Mouse (Mus musculus) E14TG2a.4 (cell line): ENCODE measurements around the gene Nppa.

ENCODE experiments used
- H3K27me3 ChIP-seq: 2 replicates; pipeline ENCODE4 v1.6.1; 2014; ENCODE audit warnings: low read length, control low read depth; ENCODE audit not compliant: insufficient read depth
- H3K36me3 ChIP-seq: 2 replicates; pipeline ENCODE4 v1.6.1; 2014; ENCODE audit warnings: low read length, control low read depth; ENCODE audit not compliant: insufficient read depth
- H3K4me1 ChIP-seq: replicated peaks from 2 replicates; pipeline ENCODE4 v1.6.1; 2014; ENCODE audit warnings: low read depth, low read length, control low read depth
- H3K4me3 ChIP-seq: replicated peaks from 2 replicates; pipeline ENCODE4 v1.5.1; 2014; ENCODE audit warnings: mild to moderate bottlenecking, low read length
- H3K9me3 ChIP-seq: 2 replicates; pipeline ENCODE4 v1.6.1; 2014; ENCODE audit warnings: low read length, control low read depth
- CTCF ChIP-seq: conservative IDR thresholded peaks from 2 replicates; pipeline ENCODE4 v1.5.1; 2014; ENCODE audit warnings: low read length
- NANOG ChIP-seq: IDR thresholded peaks from 2 replicates; pipeline ENCODE4 v1.6.1; 2014; ENCODE audit warnings: borderline replicate concordance, low read length, mixed read lengths
- POU5F1 ChIP-seq: IDR thresholded peaks from 2 replicates; pipeline ENCODE4 v1.6.1; 2014; ENCODE audit warnings: low read length, borderline replicate concordance

Gene Nppa

DNA sequence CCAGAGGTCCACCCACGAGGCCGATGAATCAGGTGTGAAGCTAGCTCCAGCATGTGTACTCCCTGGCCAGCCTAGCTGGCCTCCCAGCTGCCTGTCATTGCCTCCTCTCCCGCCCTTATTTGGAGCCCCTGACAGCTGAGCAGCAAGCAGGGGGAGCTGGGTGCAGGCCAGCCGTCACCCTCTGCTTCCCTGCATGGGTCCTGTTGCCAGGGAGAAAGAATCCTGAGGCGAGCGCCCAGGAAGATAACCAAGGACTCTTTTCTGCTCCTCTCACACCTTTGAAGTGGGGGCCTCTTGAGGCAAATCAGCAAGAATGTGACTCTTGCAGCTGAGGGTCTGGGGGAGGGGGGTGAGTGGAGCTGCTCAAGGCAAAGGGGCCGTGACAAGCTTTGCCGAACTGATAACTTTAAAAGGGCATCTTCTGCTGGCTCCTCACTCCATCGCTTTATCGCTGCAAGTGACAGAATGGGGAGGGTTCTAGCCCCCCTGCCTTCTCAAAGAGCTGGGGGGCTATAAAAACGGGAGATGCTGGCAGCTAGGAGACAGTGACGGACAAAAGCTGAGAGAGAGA is at the start of gene Nppa:
Nppa (plus strand) TSS at position 521 of the 571 bp plus-strand sequence.
- no peak for TF ChIP-seq CTCF
- no peak for TF ChIP-seq POU5F1
- TF ChIP-seq NANOG = no peak
- H3K36me3 ChIP-seq = peaks cover 41% of the 10 kb centered on the region
- no peaks in the 10 kb centered on the region for H3K9me3 ChIP-seq
- no peak within 1 kb of the TSS for H3K4me3 ChIP-seq
- H3K4me1 ChIP-seq = peaks cover 35% of the 10 kb centered on the region
- no peaks in the 10 kb centered on the region for H3K27me3 ChIP-seq

DNA sequence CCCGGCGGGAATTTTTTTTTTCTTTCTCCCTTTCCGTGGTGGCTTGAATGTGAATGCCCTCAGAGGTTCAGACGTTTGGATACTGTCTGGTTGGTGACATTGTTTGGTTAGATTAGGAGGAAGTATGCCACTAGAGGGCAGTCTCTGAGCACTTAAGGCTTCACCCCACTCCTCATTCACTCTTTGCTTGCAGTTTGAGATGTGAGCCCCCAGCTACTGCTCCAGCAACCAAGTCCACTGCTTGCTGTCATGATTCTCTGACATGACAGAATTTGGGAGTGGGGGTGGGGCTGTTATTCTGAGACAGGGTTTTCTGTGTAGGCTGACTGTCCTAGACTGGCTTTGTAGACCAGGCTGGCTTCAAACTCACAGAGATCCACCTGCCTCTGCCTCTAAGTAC is 46.9 kb upstream of the Nppa start:
- Histone ChIP-seq H3K4me3 (no peak overlapping the region), H3K27me3 (peaks cover 16% of the 10 kb centered on the region), H3K9me3 (no peaks in the 10 kb centered on the region), H3K4me1 (0 out of 2 replicates have a peak, but pooled peaks cover 5% of the 10 kb centered on the region), H3K36me3 (peaks cover 1% of the 10 kb centered on the region; the same call in 1 of the 2 replicates)
- TF ChIP-seq NANOG = no peak
- no peak for TF ChIP-seq POU5F1
- TF ChIP-seq CTCF = peak; percentile 52

DNA sequence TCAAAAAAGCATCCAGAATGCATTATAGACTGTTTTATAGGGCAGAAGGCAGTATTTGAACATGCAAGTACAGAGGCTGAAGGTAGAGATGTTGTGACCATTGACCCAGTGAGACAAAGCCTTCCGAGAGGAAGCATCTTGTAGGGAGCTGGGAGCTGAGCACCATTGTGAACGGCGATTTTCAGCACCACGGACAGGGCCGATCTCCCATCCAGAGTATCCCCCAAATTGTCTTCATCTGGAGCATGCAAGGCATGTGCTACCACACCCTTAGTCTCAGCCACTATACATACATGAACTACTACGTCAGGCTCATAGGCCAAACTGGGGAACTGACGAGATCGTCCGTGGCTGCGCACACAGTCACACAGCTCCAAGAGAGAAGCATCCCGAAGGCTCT is 43.4 kb upstream of the Nppa start:
- H3K9me3 ChIP-seq = no peaks in the 10 kb centered on the region
- H3K4me1 ChIP-seq = peaks cover 10% of the 10 kb centered on the region; the same call in 1 of the 2 replicates
- no peak overlapping the region for H3K4me3 ChIP-seq
- TF ChIP-seq POU5F1 = no peak
- TF ChIP-seq CTCF = no peak
- TF ChIP-seq NANOG = no peak
- H3K36me3 ChIP-seq = no peaks in the 10 kb centered on the region
- peaks cover 16% of the 10 kb centered on the region for H3K27me3 ChIP-seq

DNA sequence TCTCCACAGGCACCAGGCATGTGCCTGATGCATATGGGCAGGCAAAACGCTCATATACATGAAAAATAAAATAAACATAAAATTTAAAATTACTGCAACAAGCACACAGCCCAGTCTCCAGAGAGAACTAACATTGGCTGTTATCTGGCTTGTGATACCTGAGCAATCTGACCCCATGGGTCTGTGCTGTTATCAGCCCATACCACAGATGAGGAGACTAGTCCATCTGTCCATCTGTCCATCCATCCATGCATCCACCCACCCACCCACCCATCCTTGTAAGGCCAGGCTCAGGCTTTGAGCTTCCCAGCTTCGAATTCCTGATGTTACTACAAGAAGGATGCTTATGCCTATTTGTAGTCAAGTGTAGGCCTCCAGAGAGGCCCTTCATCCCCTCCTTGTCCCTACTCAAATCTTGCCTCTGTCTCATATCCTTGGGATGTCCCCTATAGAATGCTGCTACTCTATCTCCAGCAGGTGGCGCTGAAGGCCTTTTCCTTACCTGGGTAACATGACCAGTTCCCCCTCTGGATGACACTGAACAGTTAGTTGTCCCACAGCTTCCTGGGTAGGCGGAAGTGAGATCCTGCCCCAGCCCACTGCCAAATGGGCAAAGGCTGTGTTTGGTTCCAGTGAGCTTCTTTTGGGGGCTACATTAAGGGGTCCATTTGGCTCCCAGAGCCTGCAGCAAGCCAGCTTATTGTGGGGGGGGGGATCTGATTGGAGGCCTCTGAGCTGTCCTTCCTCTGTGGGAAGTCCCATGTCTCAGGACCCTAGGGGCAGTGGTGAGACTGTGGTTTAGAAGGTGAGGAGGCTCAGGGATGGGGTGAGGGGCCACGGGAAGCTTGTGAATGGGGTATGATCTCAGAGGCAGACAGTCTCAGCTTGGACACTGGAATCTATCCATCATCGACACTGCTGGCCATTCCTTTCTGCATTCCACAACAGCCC is 40.4 kb upstream of the Nppa start:
- no peak overlapping the region for H3K4me3 ChIP-seq
- no peaks in the 10 kb centered on the region for H3K9me3 ChIP-seq
- peaks cover 16% of the 10 kb centered on the region for H3K27me3 ChIP-seq
- H3K4me1 ChIP-seq = peaks cover 18% of the 10 kb centered on the region
- no peaks in the 10 kb centered on the region for H3K36me3 ChIP-seq
- TF ChIP-seq NANOG = no peak
- peak; percentile 65 for TF ChIP-seq CTCF

DNA sequence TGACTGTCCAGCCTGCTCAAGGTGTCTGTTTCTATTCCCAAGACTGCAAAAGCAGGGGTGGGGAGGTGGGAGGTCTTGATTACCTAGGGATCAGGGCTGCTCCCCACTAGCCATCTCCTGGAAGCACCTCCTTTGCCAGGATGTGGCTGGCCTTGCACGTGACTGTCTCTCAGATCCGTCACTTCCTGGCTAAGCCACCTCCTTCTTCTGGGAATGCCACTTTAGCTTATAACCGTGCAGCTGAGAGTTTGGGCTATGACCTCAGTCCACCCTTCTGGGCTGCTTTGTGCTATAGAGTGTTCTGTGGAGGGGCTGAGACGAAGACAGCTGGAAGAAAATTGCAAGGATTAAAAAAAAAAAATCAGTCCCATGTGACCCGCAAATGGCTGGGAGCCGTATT is 37.7 kb upstream of the Nppa start:
- no peaks in the 10 kb centered on the region for H3K9me3 ChIP-seq
- no peak for TF ChIP-seq POU5F1
- no peak for TF ChIP-seq NANOG
- TF ChIP-seq CTCF = no peak
- peaks cover 22% of the 10 kb centered on the region for H3K4me1 ChIP-seq
- 0 out of 2 replicates have a peak overlapping the region, but pooled peaks have one; percentile 2 for H3K4me3 ChIP-seq
- H3K36me3 ChIP-seq = no peaks in the 10 kb centered on the region
- H3K27me3 ChIP-seq = peaks cover 1% of the 10 kb centered on the region

DNA sequence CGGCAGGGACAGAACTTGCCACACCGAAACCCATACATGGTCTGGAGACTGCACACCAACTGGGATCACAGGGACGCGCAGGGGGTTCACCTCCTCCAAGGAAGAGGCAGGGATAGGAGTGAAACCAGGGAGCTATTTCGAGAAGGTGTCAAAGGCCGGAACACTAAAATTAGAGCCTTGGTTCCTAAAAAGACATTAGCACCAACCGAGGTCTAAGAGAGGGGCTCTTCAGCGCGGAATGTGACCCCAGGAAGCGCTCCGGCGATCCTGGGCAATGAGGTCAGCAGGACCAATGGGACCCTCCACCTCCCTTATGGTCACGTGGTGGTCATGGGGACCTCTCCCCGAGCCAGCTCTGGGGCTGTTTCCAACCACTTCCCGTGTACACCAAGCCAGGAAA is 36.9 kb upstream of the Nppa start:
- Histone ChIP-seq H3K27me3 (no peaks in the 10 kb centered on the region), H3K36me3 (no peaks in the 10 kb centered on the region), H3K9me3 (no peaks in the 10 kb centered on the region), H3K4me1 (peaks cover 22% of the 10 kb centered on the region), H3K4me3 (no peak overlapping the region)
- TF ChIP-seq POU5F1 (no peak), CTCF (no peak), NANOG (no peak)

DNA sequence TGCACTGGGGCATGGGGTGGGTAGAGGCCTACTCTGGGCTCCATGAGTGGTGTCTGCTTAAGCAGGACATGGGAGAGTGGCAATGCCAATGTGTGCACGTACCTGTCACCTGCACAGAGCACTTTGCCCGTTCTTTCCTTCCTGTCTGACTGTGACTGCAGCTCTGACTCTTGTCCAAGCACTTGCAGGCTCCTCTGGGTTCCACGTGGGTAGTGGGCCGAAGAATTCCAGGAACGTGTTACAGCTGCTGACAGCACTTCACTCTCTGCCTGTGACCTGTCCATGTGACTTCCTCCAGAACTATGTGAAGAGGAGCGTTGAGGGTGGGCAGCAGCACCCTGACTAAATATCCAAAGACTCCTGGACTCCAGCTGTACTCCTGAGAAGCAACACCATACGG is 34.8 kb upstream of the Nppa start:
- peaks cover 18% of the 10 kb centered on the region for H3K4me1 ChIP-seq
- H3K27me3 ChIP-seq = no peaks in the 10 kb centered on the region
- no peak overlapping the region for H3K4me3 ChIP-seq
- H3K36me3 ChIP-seq = no peaks in the 10 kb centered on the region
- H3K9me3 ChIP-seq = no peaks in the 10 kb centered on the region
- no peak for TF ChIP-seq CTCF
- TF ChIP-seq POU5F1 = no peak
- no peak for TF ChIP-seq NANOG

DNA sequence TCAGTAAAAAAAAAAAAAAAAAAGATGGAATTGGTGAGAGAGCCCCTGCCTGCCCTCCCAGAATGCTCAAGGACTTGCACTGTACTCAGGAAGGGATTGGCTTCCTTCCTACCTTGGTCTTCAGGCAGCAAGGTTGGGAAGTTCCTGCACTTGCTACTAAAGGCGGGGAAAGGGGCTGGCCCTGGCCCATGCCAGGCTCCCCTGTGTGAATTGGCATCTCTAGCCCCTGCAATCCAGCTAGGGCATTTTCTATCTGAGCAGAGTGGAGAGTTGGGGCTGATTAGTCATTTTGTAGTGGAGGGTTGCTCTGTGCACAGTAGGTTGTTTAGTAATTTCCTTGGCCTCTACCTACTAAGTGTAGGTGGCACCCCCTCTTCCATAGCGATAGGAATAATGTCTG is 31.7 kb upstream of the Nppa start:
- no peak overlapping the region for H3K4me3 ChIP-seq
- H3K9me3 ChIP-seq = no peaks in the 10 kb centered on the region

More for the DNA sequence above, 31.7 kb upstream of the Nppa start:
- Histone ChIP-seq H3K4me1 (peaks cover 7% of the 10 kb centered on the region), H3K36me3 (no peaks in the 10 kb centered on the region), H3K27me3 (no peaks in the 10 kb centered on the region)
- TF ChIP-seq POU5F1 (no peak), NANOG (no peak), CTCF (no peak)
